In the genomic region with DNA sequence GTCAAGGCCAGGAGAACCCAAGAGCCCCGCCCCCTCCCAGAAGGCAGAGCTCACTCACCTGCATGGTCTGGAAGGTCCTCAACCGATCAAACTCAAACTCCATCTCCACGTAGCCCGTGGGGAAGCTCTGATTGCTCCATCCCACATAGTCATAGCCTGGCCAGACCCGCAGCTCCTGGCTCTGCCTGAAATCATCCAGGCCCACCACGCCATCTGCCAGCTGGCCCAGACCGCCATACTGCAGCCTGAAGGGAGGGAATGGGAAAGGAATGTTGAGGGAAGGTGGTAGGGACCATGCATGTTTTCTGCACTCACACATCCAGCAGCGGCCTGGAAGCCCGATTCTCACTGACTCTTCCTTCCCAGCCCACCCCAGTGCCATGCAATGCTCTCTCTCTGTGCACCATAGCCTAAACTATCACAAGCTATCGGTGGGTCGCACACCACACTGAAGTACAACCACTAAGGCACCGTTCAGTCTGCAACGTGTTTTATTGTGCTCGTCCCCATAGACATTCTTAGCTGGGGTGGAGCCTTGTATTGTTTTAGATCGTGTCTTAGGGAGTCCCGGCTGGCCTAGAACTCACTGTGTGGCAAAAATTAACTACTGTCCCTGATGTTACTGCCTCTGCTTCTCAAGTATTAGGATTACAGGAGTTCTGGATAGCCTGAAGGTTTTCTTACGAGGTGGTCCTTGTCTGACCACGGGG, we compare ENCODE assay signal across 42 mouse cellular contexts. TPM values are rescaled to one million over a fixed set of nuclear protein-coding genes. Genes with fewer than 3 reads are reported as not detected.
"Had no signal": no experiment of that assay in that cellular context is flagged by ENCODE, and none has a peak within 500 bp of the region (broad histone marks: within the 10 kb centered on the region; RNA-seq: fewer than 3 reads in every experiment).

No protein-coding gene starts in this region.

- H3K4me1 ChIP-seq: heart, embryonic 12.5 days; intestine, embryonic 15.5 days; kidney, embryonic 15.5 days; limb, embryonic 13.5 days; limb, embryonic 15.5 days; liver, embryonic 13.5 days; liver, embryonic 15.5 days had no signal

- ATAC-seq: hindbrain, embryonic 16.5 days; inflammation-experienced regulatory T-cells, adult 6 months; intestine, embryonic 15.5 days; intestine, postnatal 0 days had no signal

- DNase-seq: gastrocnemius, postnatal 10 days; gastrocnemius, postnatal 25 days; heart, adult 18-20 months; heart, postnatal 10 days; heart, postnatal 4 days; kidney, adult 18-20 months; kidney, adult 8-10 months; kidney, postnatal 14 days; kidney, postnatal 36 days; layer of hippocampus, adult 9-11 months; layer of hippocampus, postnatal 36 days; left cerebral cortex, postnatal 4 days; liver, embryonic 13.5 days had no signal

- H3K36me3 ChIP-seq: liver, embryonic 13.5 days; liver, embryonic 15.5 days had no signal

- H3K9me3 ChIP-seq: heart, embryonic 10.5 days; heart, embryonic 12.5 days; hindbrain, embryonic 10.5 days; hindbrain, embryonic 12.5 days; intestine, embryonic 15.5 days; kidney, embryonic 15.5 days; limb, embryonic 13.5 days; limb, embryonic 15.5 days; liver, embryonic 13.5 days; liver, embryonic 15.5 days had no signal

- H3K4me3 ChIP-seq: heart, embryonic 10.5 days; heart, embryonic 12.5 days; hindbrain, embryonic 10.5 days; hindbrain, embryonic 12.5 days; intestine, embryonic 15.5 days; kidney, embryonic 15.5 days; limb, embryonic 13.5 days; limb, embryonic 15.5 days; liver, embryonic 13.5 days; liver, embryonic 15.5 days had no signal

- H3K27me3 ChIP-seq: heart, embryonic 12.5 days; hindbrain, embryonic 12.5 days; intestine, embryonic 15.5 days; kidney, embryonic 15.5 days; limb, embryonic 13.5 days; limb, embryonic 15.5 days had no signal

- H3K4me2 ChIP-seq: heart, embryonic 12.5 days; hindbrain, embryonic 12.5 days; hindbrain, embryonic 14.5 days; intestine, embryonic 15.5 days; kidney, embryonic 15.5 days; limb, embryonic 13.5 days; limb, embryonic 15.5 days; liver, embryonic 13.5 days; liver, embryonic 15.5 days had no signal

- H3K27ac ChIP-seq: heart, embryonic 10.5 days; hindbrain, embryonic 10.5 days; hindbrain, embryonic 12.5 days; hindbrain, embryonic 14.5 days; intestine, embryonic 15.5 days; kidney, embryonic 15.5 days; kidney, postnatal 0 days; limb, embryonic 13.5 days; limb, embryonic 15.5 days; liver, embryonic 13.5 days; liver, embryonic 15.5 days had no signal

- H3K9ac ChIP-seq: heart, embryonic 12.5 days; hindbrain, embryonic 12.5 days; hindbrain, embryonic 14.5 days; intestine, embryonic 15.5 days; kidney, embryonic 15.5 days; limb, embryonic 13.5 days; limb, embryonic 15.5 days; liver, embryonic 13.5 days; liver, embryonic 15.5 days had no signal

RNA-seq across cellular contexts. Expression of a gene that starts 14.3 kb away (rescaled TPM):
- total RNA-seq: granulocyte monocyte progenitor cell, adult 5-6 weeks had no signal

RNA-seq across cellular contexts. Expression of a gene that starts 46.6 kb away (rescaled TPM):
- total RNA-seq: gastrocnemius, adult 18-20 months; gastrocnemius, postnatal 10 days; gastrocnemius, postnatal 25 days; gastrocnemius, postnatal 4 days; granulocyte monocyte progenitor cell, adult 5-6 weeks; heart, adult 18-20 months; heart, adult 8-10 months; heart, postnatal 10 days; heart, postnatal 25 days; heart, postnatal 4 days; layer of hippocampus, adult 18-20 months; layer of hippocampus, adult 8-10 months; layer of hippocampus, postnatal 14 days; layer of hippocampus, postnatal 36 days; left cerebral cortex, adult 18-20 months; left cerebral cortex, adult 8-10 months; left cerebral cortex, postnatal 10 days; left cerebral cortex, postnatal 25 days; left cerebral cortex, postnatal 4 days; liver, adult 2 months had no signal
- polyA plus RNA-seq: heart, embryonic 14.5 days; hindbrain, embryonic 16.5 days; limb, embryonic 11.5 days; liver, adult 2 months had no signal
